Mouse (Mus musculus) intestine, postnatal 0 days (tissue): ENCODE measurements at regions not wholly inside any gene's neighbourhood (a gene's known extent, or its start where the extent isn't known, plus 50 kb on each side); places are given as distances from the start of the nearest gene placed in this dataset.

ENCODE experiments used
- ATAC-seq: fragments of 200-750 bp; cut with Nextera tagmentation; 2 replicates; pipeline ENCODE4 v1.8.0; 2017; ENCODE audit warnings: mild to moderate bottlenecking, moderate TSS enrichment, moderate library complexity
- H3K27ac ChIP-seq: fragments of 300-500 bp; sonication (generic); 2 replicates; pipeline ENCODE4 v1.5.1; 2014; ENCODE audit warnings: mild to moderate bottlenecking, low read depth, low read length, moderate library complexity
- H3K27me3 ChIP-seq: fragments of 300-500 bp; sonication (generic); replicated peaks from 2 replicates; pipeline ENCODE4 v1.6.1; 2014; ENCODE audit warnings: low read length, mixed read lengths; ENCODE audit not compliant: control insufficient read depth, insufficient read depth
- H3K36me3 ChIP-seq: fragments of 300-500 bp; sonication (generic); 2 replicates; pipeline ENCODE4 v1.6.1; 2014; ENCODE audit warnings: mild to moderate bottlenecking, moderate library complexity; ENCODE audit not compliant: control insufficient read depth, insufficient read depth
- H3K4me1 ChIP-seq: fragments of 300-500 bp; sonication (generic); replicated peaks from 2 replicates; pipeline ENCODE4 v1.6.1; 2014; ENCODE audit warnings: antibody characterized with exemption, low read length, mixed read lengths; ENCODE audit not compliant: control insufficient read depth, insufficient read depth
- H3K4me2 ChIP-seq: fragments of 300-500 bp; sonication (generic); replicated peaks from 2 replicates; pipeline ENCODE4 v1.6.1; 2014; ENCODE audit warnings: low read depth, mild to moderate bottlenecking, moderate library complexity
- H3K4me3 ChIP-seq: fragments of 300-500 bp; sonication (generic); 2 replicates; pipeline ENCODE4 v1.5.1; 2014; ENCODE audit warnings: low read depth, low read length
- H3K9ac ChIP-seq: fragments of 300-500 bp; sonication (generic); 2 replicates; pipeline ENCODE4 v1.6.1; 2014; ENCODE audit warnings: mild to moderate bottlenecking, low read depth, low read length
- H3K9me3 ChIP-seq: fragments of 300-500 bp; sonication (generic); 2 replicates; pipeline ENCODE4 v1.6.1; 2016; ENCODE audit warnings: mixed run types; ENCODE audit not compliant: control insufficient read depth
- CTCF ChIP-seq: sonication (generic); IDR thresholded peaks from 2 replicates; pipeline ENCODE4 v1.5.1; 2016; ENCODE audit warnings: low read depth, mild to moderate bottlenecking, control low read depth, antibody characterized with exemption, moderate library complexity
- WGBS: fragments of 180-500 bp; shearing (Covaris S2); extraction: QIAGEN DNeasy Blood & Tissue Kit; methylation state at CpG from one replicate; pipeline ENCODE4 v1.1.7; 2014; 5-methylcytosine and 5-hydroxymethylcytosine counted together

DNA sequence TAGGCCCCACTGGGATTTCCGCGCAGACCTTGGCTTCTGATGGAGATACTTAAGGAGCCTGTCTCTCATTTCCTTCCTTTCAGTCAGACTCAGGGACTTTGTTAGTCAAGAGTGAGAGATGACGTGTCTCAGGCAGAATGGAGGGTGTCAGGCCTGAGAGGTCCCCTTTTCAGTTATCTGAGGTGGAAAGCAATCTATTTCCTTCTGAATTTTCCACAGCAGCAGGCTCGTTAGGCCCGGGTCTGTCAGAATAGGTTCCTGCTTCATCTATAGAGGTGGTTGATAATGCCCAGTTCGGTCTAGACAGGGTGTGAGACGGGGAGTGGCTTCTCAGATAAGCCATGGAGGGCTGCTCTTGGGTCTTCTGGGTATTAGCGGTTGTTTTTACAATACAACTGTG lies 68.8 kb upstream of the Tut7 start:
- Histone ChIP-seq H3K27me3 (no peaks in the 10 kb centered on the region), H3K36me3 (no peaks in the 10 kb centered on the region), H3K9me3 (no peaks in the 10 kb centered on the region), H3K4me3 (no peak overlapping the region), H3K27ac (no peak overlapping the region), H3K4me2 (no peak overlapping the region), H3K9ac (no peak overlapping the region), H3K4me1 (no peaks in the 10 kb centered on the region)
- ATAC-seq, result peak; percentile 51; the same call in 1 of the 2 replicates
- WGBS, result 41% methylated on average over 8 of the region's 8 CpGs
- TF ChIP-seq CTCF, result no peak

DNA sequence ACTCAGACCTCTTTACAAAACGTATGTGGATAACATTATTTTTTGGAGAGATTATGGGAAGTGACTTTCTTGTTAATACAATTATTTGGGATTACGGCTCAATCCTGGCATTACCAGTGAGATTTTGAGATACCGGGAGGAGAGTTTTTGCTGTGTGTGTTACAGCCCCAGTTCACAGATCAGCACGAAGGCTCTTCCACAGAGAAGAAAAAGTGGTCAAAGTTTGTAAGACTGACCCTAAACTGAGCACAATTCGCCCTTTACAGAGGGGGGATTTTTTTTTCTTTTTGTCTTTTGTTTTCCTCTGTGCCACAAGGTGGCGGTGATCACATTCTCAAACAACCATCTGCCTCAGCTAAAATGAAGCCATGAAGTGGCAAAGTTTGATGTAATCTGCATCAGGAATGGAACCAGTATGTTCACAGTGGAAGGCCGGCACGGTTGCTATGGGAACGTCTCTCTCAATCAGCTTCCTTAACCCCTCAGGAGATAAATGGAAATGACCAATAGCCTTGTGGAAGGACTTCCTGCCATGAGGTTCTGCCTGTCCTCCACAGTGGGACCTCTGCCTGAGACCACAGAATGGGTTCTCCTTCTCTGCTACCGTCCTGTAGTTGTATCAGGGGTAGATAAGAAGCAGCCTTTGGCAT lies 66.6 kb upstream of the Tut7 start:
- Histone ChIP-seq H3K27me3 (no peaks in the 10 kb centered on the region), H3K4me1 (no peaks in the 10 kb centered on the region), H3K27ac (no peak overlapping the region), H3K36me3 (no peaks in the 10 kb centered on the region), H3K9ac (no peak overlapping the region), H3K4me2 (no peak overlapping the region), H3K9me3 (no peaks in the 10 kb centered on the region), H3K4me3 (no peak overlapping the region)
- 21% methylated on average over 10 of the region's 10 CpGs for WGBS
- peak; percentile 81 for TF ChIP-seq CTCF
- ATAC-seq, result no peak

DNA sequence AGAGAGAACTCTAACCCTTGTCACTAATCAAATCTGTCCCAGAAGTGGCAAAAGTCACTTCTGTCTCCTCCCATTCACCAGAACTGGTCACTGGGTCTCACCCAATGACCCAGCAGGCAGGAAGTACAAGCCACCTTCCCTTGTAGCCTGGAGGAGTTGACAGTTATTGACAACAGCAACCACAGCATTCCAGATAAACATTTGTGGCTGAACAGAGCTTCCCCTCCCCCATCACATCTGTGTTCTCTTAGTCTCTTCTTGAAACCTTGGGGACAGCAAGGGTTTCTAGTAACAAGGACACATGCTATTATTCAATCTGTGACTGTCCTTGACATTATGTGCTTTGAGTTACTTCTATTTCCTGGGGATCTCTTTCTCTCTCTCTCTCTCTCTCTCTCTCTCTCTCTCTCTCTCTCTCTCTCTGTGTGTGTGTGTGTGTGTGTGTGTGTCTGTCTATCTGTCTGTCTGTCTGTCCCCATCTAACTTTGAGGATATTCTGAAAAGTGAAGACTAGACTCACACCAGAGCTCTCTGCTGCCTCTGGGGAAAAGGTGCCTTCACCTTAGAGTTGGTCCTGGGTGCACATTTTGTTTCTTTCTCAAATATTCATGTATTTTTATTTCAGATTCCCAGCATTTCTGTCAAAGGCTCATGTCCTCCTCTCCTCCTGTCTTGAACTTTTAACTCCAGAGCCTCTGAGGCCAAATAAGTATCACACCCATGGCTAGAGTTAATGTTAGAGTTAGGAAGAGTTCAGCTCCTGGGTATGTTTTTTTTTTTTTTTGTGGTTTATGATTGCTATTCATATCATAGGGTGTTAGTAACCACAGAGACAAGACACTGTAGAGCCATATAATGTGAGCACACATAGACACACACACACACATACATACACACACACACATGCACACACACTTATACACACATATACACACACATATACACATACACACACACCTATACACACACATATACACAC lies 65.4 kb upstream of the Tut7 start:
- Histone ChIP-seq H3K4me1 (no peaks in the 10 kb centered on the region), H3K9me3 (no peaks in the 10 kb centered on the region), H3K27ac (no peak overlapping the region), H3K9ac (no peak overlapping the region), H3K4me3 (no peak overlapping the region), H3K4me2 (no peak overlapping the region), H3K27me3 (no peaks in the 10 kb centered on the region), H3K36me3 (no peaks in the 10 kb centered on the region)
- no peak for ATAC-seq
- TF ChIP-seq CTCF, result no peak

DNA sequence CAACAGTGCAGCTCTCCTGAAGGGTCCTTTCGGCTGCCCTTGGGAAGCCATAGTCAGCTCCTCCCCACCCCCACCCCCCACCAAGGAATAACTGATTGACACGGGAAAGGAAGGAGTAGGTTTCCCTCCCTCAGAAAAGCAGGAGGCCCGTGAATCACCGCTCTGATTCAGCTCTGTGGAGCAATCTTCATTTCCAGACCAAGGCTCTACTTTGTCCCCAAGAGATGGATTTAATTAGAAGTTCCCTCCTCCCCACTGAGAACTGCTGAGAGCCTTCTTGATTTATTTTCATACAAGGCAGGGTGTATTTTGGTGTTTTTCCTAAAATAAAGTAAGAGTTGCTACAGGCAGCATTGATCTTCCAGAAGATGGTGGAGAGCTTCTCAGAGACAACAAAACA lies 64.4 kb upstream of the Tut7 start:
- no peaks in the 10 kb centered on the region for H3K4me1 ChIP-seq
- WGBS, result 89% methylated on average over 4 of the region's 4 CpGs
- no peaks in the 10 kb centered on the region for H3K9me3 ChIP-seq
- no peak overlapping the region for H3K9ac ChIP-seq
- no peak overlapping the region for H3K4me2 ChIP-seq
- H3K36me3 ChIP-seq, result no peaks in the 10 kb centered on the region
- no peak for ATAC-seq
- no peak for TF ChIP-seq CTCF
- H3K27ac ChIP-seq, result no peak overlapping the region
- no peaks in the 10 kb centered on the region for H3K27me3 ChIP-seq
- no peak overlapping the region for H3K4me3 ChIP-seq

DNA sequence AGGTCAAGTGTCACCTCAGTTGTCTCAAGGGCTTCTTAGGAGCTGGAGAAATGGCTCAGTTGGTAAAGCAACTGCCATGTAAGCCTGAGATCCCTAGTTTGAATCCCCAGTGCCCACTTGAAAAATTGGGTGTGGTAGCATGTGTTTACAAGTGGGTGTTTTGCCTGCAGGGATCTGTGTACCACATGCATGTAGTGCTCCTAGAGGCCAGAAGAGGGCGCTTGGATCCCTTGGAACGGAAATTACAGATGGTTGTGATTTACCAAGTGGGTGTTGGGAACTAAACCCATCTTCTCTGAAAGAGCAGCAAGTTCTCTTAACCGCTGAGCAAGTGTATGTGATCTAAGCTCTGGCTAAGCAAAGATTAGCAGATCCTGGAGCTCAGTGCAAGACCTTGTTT lies 63.6 kb upstream of the Tut7 start:
- no peak overlapping the region for H3K4me2 ChIP-seq
- no peaks in the 10 kb centered on the region for H3K36me3 ChIP-seq
- H3K4me1 ChIP-seq, result no peaks in the 10 kb centered on the region
- 65% methylated on average over 3 of the region's 3 CpGs for WGBS
- no peak overlapping the region for H3K9ac ChIP-seq
- H3K4me3 ChIP-seq, result no peak overlapping the region
- no peaks in the 10 kb centered on the region for H3K9me3 ChIP-seq
- no peaks in the 10 kb centered on the region for H3K27me3 ChIP-seq
- no peak for ATAC-seq
- TF ChIP-seq CTCF, result peak; percentile 60
- no peak overlapping the region for H3K27ac ChIP-seq

DNA sequence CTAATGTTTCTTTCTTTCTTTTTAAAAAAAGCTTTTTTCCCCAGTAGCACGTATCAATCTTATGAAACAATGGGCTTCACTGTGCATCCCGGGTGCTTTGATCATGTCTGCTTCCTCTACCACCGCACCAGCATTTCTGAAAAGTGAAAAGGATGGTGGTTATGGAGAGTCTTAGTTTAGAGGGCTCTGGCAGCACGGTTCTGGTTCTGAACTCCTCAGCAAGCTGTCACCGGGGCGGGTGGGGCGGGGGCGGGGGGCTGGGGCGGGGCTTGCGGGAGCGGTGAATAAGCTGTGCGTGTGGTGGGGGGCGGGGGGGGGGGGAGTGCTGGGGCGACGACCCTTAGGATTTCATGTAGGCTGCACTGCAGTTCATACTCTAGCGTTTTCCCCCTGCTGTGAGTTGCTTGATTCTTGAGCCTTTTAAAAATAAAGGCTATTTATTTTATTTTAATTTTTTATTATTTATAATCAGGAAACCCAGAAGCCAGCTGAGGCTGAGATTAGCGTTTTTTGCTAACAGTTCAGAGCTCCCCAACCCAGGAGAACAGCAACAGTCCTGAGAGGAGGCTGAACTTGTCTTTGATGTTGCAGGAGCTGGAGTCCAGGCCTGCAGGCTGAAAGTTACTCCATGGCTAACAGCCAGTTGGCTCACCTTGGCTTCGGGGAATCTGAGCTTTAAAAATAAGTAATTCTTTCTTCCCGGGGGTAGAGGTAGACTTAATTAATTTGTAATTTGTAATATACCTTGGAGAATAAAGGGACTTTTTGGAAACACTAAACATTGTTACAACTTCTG lies 59.2 kb upstream of the Tut7 start:
- H3K27me3 ChIP-seq, result no peaks in the 10 kb centered on the region
- no peak overlapping the region for H3K4me3 ChIP-seq
- no peaks in the 10 kb centered on the region for H3K4me1 ChIP-seq
- H3K4me2 ChIP-seq, result no peak overlapping the region
- ATAC-seq, result no peak
- H3K9me3 ChIP-seq, result no peaks in the 10 kb centered on the region
- no peak for TF ChIP-seq CTCF
- WGBS, result 44% methylated on average over 19 of the region's 19 CpGs
- H3K27ac ChIP-seq, result no peak overlapping the region
- H3K9ac ChIP-seq, result no peak overlapping the region
- H3K36me3 ChIP-seq, result no peaks in the 10 kb centered on the region
